Mouse (Mus musculus) R1 (cell line): Measurements from ENCODE around the gene Sprr3.
A peak's percentile ranks its signal among the peaks of the same experiment; 100 is the strongest.
"Not testable (repeated sequence)": the region's sequence is repeated elsewhere in the genome, so short reads cannot be mapped to it uniquely, and the experiment has no call there.

Source experiments
- DNase-seq: peaks from one replicate; pipeline ENCODE4 v3.0.0-alpha.2; 2018; ENCODE audit warnings: low read depth, low spot score

Gene Sprr3

GRCm38 (mm10) chr3:92458620-92459019, at the start of gene Sprr3:
Sprr3 (minus strand) TSS chr3:92458720.
- DNase-seq = no peak

- no peak for DNase-seq
Observed at GRCm38 (mm10) chr3:92508185-92508584, 49.7 kb upstream of the Sprr3 start.

- DNase-seq = no peak
Observed at GRCm38 (mm10) chr3:92503528-92503927, 45.0 kb upstream of the Sprr3 start.

- DNase-seq = no peak
Observed at GRCm38 (mm10) chr3:92500393-92500792, 41.9 kb upstream of the Sprr3 start, which contains the start of gene Sprr4. Sprr4 (minus strand) TSS chr3:92500493.

GRCm38 (mm10) chr3:92490262-92490661, 31.7 kb upstream of the Sprr3 start:
- not testable (repeated sequence) for DNase-seq

- no peak for DNase-seq
Observed at GRCm38 (mm10) chr3:92486307-92486706, 27.8 kb upstream of the Sprr3 start.

GRCm38 (mm10) chr3:92485863-92486262, 27.3 kb upstream of the Sprr3 start, which contains the start of gene Sprr1a:
Sprr1a (minus strand) TSS chr3:92485895.
- DNase-seq = no peak

- peak; percentile 33 for DNase-seq
Observed at GRCm38 (mm10) chr3:92481249-92481648, 22.7 kb upstream of the Sprr3 start.

- DNase-seq = no peak
Observed at GRCm38 (mm10) chr3:92470111-92470510, 11.6 kb upstream of the Sprr3 start.

- DNase-seq = no peak
Observed at GRCm38 (mm10) chr3:92467424-92467823, 8.9 kb upstream of the Sprr3 start.

- DNase-seq = no peak
Observed at GRCm38 (mm10) chr3:92466576-92466975, 8.1 kb upstream of the Sprr3 start.

GRCm38 (mm10) chr3:92455151-92455550, 3.4 kb downstream of the Sprr3 start:
- DNase-seq = no peak

- no peak for DNase-seq
Observed at GRCm38 (mm10) chr3:92440177-92440576, 18.3 kb downstream of the Sprr3 start.

GRCm38 (mm10) chr3:92438689-92439088, 19.8 kb downstream of the Sprr3 start, which contains the start of gene Sprr1b:
Sprr1b (minus strand) TSS chr3:92438789.
- DNase-seq = no peak

GRCm38 (mm10) chr3:92432282-92432681, 26.2 kb downstream of the Sprr3 start, which contains the start of gene Sprr2k:
Sprr2k (plus strand) TSS chr3:92432582.
- no peak for DNase-seq

GRCm38 (mm10) chr3:92429323-92429722, 29.2 kb downstream of the Sprr3 start, which contains the start of gene Gm9774:
Gm9774 (minus strand) TSS chr3:92429423.
- no peak for DNase-seq

GRCm38 (mm10) chr3:92417782-92418181, 40.7 kb downstream of the Sprr3 start, which contains the start of gene Sprr2j-ps:
Sprr2j-ps (plus strand) TSS chr3:92418082.
- DNase-seq = no peak

- DNase-seq = no peak
Observed at GRCm38 (mm10) chr3:92407691-92408090, 50.8 kb downstream of the Sprr3 start, which contains the start of gene Sprr2i. Sprr2i (plus strand) TSS chr3:92407991.
